Mouse (Mus musculus): ENCODE results near the gene Thbs1. TPM values are rescaled to one million over a fixed set of nuclear protein-coding genes. Genes with fewer than 3 reads are reported as not detected.

The Thbs1 gene
- total RNA-seq (2023): 100 to 1,000 TPM; 551 to 703 TPM

GRCm38 (mm10) chr2:118111488-118112131 lies at the start of gene Thbs1:
Thbs1 (plus strand) TSS chr2:118111876.

Other genes with a start within 250 kb of the Thbs1 start
- gene Fsip1, start 145.1 kb downstream of the Thbs1 start, total RNA-seq (2023): not detected

All from neutrophil, adult 59 days (primary cell).